Mouse (Mus musculus) ovary, adult 18-20 months (tissue): ENCODE measurements around the gene Schip1.
A peak's percentile ranks its signal among the peaks of the same experiment; 100 is the strongest.

Source experiments
- DNase-seq: peaks from one replicate; pipeline ENCODE4 v3.0.0; 2022; ENCODE audit warnings: low spot score, mixed read lengths

Schip1 gene

GRCm38 (mm10) chr3:68388023-68388422 is 323.4 kb downstream of the Schip1 start:
- no peak for DNase-seq

DNA sequence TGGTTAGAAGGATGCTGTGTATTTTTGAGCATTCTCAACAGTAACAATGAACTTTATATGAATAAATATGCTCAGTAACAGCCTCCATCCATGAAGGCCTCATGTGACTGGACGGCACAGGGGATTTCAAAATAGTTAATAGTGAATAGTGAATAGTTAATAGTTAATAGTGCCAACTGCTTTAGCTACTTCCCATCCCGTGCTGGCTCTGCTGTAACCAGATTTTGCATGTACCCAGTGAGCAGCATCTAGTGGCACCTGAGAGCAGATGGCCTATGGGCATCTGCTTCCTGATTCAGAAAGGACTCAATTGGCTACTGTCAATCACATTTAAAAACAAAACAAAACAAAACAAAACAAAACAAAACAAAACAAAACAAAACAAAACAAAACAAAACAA is 329.0 kb downstream of the Schip1 start:
- DNase-seq, result no peak

DNA sequence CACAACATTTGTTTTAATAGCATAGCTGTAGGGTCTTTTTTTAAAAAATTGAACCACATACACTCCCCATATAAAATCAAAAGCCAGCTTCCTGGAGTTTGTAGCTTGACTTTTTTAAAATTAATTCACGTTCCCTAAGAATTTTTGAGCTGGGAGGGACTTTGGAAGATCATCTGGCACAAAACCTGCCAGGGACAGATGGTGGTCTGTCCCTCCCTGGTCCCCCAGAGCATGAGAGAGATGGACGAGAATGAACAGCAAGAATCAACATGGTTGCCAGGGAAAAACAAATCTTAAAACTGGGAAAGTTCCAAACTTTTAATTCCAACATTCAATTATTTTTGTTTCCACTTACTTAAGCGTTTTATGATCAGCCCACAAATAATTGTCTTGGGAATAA is 334.1 kb downstream of the Schip1 start:
- no peak for DNase-seq

DNA sequence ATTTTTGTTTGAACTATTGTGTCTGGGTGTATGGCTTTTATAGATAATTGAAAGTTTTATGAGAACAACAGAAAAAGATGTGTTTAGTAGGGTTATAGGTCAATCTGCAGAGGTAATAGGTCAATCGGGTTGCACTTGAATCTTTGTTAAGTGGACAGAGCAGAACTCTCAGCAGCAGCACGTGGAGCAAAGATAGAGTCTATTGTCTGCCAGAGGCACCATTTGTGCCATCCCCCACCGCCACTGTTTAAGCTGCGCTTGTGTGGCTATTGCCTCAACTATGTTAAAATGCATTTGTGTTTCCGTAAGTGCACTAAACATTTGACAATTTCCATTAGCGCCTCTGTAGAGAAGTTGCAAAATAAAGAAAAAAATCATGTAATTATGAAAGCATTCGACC is 335.5 kb downstream of the Schip1 start:
- DNase-seq, result no peak

DNA sequence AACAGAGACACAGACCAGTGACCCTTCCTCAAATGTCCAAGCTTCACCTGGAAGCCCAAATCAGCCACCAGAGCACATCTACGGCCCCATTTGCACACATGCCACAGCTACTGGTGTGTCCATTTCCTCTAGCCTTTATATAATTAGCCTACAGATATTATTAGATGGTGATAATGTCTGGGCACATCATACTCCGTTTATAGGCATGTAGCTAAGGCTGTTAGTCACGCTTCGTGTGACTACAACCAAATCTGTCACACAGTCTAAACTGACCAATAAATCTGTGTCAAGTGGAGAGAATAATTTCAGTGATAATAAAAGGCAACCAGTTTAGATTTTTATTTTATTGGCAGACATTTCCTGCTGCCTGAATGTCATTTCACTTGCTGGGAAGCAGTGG is 338.7 kb downstream of the Schip1 start:
- no peak for DNase-seq

DNA sequence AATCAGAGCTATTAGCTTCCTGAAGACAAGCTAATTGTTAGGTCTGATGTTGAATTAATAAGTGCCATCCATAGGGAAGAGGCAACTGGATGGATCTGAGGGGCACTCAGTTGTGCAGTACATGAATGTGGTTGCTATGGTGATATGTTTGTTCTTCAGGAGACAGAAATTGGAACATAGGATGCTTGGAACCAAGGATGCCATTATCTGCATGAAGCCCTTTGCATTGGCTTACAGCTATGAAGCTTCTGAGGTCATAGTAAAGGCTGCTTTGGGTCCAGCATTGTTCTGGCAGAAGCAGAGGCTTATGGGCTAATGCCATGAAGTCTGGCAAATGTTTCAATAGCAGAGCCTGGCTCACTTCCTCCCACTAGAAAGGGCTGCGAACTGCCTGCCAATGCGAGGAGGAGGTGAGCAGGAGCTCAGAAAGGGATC is 339.2 kb downstream of the Schip1 start:
- no peak for DNase-seq

DNA sequence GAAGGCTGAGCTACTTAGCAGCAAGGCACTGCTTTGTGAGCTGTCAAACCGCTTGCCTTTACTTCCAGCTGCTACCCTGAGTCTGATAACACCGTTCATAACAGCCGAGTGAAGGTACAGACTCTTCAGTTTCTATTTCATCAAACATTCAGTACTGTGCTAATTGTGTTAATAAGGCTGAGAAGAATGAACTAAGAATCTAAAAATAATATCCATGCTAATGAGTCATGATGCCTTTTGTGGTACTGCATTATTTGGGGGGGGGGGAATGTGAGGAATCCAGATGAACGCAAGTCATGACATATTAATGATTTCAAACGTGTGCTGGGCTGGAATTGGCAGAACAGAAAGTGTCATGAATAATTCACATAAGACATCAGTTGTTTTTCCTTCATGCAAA is 341.1 kb downstream of the Schip1 start:
- no peak for DNase-seq

GRCm38 (mm10) chr3:68412262-68412661 is 347.7 kb downstream of the Schip1 start:
- no peak for DNase-seq

- DNase-seq, result no peak
Observed at GRCm38 (mm10) chr3:68419792-68420191, 355.2 kb downstream of the Schip1 start.

DNA sequence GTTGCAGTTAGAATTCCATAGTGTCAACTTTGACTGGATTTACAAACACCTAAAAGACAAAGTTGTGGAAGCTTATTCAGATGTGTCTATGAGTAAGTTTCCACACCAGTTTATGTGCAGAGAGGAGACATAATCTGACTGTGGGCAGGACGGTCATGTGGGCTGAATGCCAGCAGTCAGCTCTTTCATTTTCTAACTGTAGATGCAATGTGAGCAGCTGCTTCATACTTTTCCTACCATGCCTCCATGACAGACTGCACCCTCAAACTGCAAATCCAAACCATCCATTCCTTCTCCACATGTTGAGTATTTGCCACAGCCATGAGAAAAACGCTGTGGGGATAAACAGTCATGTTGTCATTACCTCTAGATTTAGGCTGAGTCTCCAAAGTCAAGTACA is 356.3 kb downstream of the Schip1 start:
- DNase-seq, result no peak

GRCm38 (mm10) chr3:68421849-68422248 is 357.2 kb downstream of the Schip1 start:
- DNase-seq, result no peak

- no peak for DNase-seq
Observed at GRCm38 (mm10) chr3:68428081-68428480, 363.5 kb downstream of the Schip1 start.

DNA sequence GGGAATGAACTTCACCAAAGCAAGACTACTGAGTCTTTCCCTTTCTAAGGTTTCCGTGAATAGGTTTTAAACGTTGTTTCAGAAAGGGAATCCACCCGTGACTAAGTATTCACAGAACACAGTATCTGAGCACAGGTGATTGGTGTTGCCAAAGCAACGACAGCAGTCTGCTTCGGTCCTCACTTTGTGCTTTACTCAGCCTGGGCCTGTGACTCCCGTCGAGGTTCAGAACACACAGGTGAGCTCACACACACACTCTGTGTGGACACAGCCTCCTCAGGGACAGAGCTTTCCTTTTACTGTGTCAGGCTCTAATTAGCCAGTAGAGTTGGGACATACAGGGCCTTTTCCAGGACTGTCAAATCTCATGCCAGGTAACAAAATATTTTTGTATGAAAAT is 369.8 kb downstream of the Schip1 start:
- no peak for DNase-seq

- DNase-seq, result no peak
Observed at GRCm38 (mm10) chr3:68434897-68435296, 370.3 kb downstream of the Schip1 start.

DNA sequence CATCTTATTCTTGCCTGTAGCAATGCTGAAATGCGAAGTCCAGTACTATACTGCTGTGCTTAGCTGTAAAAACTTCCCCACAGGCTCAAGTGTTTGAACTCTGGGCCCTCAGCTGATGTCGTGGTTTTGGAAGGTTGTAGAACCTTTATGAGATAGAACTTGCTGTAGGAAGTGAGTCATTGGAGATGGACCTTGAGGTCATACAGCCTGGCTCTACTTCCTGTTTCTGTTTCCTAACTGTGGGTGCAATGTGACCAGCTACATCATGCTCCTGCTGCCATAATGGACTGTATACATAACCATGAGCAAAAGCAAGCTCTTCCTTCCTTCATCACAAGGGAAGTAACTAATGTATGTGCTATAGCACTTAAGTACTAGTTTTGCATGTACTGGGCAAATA is 383.9 kb downstream of the Schip1 start:
- no peak for DNase-seq

DNA sequence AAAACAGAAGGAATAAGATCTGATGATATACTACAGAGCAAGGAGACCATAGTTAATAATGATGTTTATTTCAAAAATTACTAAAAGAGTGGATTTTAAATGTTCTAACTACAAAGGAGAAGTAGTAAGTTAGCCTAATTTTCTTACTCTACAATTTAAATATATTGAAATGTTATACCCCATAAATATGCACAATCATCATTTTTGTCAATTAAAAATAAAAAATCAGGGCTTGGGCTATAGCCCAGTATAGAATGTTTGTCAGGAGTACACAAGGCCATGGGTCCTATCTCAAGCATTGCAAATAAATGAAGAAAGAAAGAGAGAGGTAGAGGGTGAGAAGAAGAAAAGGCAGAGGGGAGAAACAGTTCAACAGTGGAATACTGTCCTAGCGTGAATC is 387.0 kb downstream of the Schip1 start:
- DNase-seq, result no peak

- DNase-seq, result no peak
Observed at GRCm38 (mm10) chr3:68453266-68453665, 388.7 kb downstream of the Schip1 start.

DNA sequence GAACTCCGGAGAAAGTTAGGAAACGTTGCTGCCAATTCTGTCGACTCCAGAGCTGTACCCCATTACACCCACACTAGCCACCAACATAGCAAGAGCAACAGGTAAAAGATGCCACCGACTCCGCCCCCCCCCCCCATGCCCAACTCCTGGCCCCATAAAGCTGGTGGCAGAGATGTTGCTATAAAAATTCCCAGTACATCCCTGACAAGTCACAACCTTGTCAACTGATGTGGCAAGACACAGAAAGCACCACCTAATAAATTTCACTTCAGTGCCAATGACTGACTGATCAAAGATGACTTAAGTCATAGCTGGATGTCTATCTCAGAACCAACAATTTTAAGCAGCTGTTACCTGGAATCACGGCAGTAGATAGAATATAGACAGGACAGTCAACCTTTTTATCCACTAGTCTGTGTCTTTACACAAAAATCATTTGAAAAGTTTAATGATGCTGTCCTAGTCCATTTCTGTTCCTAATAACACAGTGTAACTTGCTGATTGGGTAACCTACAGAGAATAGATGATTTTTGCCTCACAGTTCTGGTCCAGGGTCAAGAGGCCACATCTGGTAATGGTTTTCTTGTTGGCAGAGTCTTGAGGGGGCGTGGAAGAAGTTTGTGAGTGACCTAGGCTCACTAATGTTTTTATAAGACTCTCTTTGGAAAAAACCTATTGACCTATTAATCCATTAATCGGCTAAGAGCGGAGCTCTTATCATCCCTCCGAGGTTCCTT is 389.3 kb downstream of the Schip1 start:
- no peak for DNase-seq

- DNase-seq, result no peak
Observed at GRCm38 (mm10) chr3:68466643-68467042, 402.0 kb downstream of the Schip1 start.

DNA sequence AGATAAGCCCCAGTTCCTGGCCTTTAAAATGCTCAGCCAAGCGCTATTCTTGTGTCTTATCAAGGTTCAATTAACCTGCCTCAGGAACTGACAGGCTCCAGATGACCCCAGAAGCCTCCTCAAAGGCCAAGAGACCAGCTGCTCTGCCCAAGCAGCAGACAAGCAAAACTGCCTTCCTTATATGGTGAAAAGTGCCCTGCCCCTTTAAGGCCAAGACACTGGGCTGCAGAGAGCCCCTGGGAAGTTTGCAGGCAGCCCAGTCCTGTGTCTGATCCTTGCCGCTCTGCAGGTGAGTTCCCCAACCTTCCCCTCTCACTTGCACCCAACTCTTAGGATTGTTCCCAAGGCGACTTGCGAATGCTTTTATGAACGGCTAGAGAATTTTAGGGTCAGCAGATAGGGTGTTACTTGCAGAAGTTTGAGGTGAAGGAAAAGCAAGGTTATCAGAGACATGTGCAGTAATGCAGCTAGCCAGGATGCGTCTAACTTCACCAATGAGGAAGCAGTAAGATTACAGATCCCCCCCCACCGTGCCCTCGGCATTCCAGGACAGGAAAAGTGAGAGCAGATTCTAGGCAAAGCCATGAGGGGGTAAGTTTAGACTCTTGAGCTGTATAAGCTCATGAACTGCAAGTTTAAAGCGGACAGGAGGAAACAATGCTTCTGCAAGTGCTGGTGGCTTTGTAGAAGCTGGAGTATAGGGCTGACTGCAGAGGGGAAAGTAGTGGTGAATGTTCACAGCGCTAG is 403.5 kb downstream of the Schip1 start:
- DNase-seq, result peak; percentile 4

GRCm38 (mm10) chr3:68469643-68470042 is 405.0 kb downstream of the Schip1 start:
- no peak for DNase-seq

GRCm38 (mm10) chr3:68470061-68470460 is 405.5 kb downstream of the Schip1 start:
- no peak for DNase-seq

DNA sequence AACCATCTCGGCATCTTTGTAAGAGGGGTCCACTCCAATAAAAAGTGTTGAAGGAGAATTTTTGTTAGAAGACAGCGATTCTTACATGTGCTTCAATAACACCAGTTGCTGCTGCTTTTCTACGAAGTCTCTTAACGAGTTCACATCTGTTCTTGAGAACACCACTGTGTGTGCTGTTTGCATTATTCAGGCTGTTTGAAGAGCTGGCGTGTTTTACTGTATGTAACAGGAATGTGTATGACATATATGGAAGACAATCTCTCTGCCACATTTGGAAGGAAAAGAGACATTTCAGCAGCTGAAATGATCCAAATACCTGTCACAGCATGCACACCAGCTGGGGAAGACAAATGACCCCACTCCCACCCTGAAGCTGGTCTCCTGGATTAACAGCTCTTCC is 406.0 kb downstream of the Schip1 start:
- no peak for DNase-seq

- no peak for DNase-seq
Observed at GRCm38 (mm10) chr3:68476336-68476735, 411.7 kb downstream of the Schip1 start.
